ENCODE assay signal across 9 mouse cellular contexts in genomic region chr17:53512311-53512951, GRCm38 (mm10). TPM values are rescaled to one million over a fixed set of nuclear protein-coding genes. Genes with fewer than 3 reads are reported as not detected.
DNase-seq lines count a peak whose midpoint lies in the region; ATAC-seq and TF ChIP-seq lines count a peak whose summit lies in the region.
"Had no signal": no experiment of that assay in that cellular context is flagged by ENCODE, and none has a peak within 500 bp of the region (broad histone marks: within the 10 kb centered on the region; RNA-seq: fewer than 3 reads in every experiment).

No protein-coding gene starts in this region.

- H3K4me2 ChIP-seq in intestine, postnatal 0 days (replicated peaks; ENCODE audit: low read depth), result no peak overlapping the region
- no peak overlapping the region for H3K4me2 ChIP-seq in intestine, embryonic 16.5 days (ENCODE audit: low read depth, low read length)
- H3K4me2 ChIP-seq in hindbrain, embryonic 12.5 days (replicated peaks), result no peak overlapping the region

- ATAC-seq in intestine, postnatal 0 days, result no peak
- ATAC-seq in intestine, embryonic 16.5 days, result no peak
- 0 out of 2 replicates have a peak, but pooled peaks have one; percentile 32 for ATAC-seq in hindbrain, embryonic 12.5 days (ENCODE audit: low FRiP score)
- no peak for ATAC-seq in activated CD4-positive, CD25-positive, alpha-beta regulatory T cell, adult 4 months

- H3K36me3 ChIP-seq in intestine, postnatal 0 days (ENCODE audit: control insufficient read depth, insufficient read depth), result no peaks in the 10 kb centered on the region
- H3K36me3 ChIP-seq in intestine, embryonic 16.5 days (ENCODE audit: control insufficient read depth, insufficient read depth, low read length), result peaks cover 8% of the 10 kb centered on the region; the same call in 1 of the 2 replicates
- peaks cover 19% of the 10 kb centered on the region; the same call in 1 of the 2 replicates for H3K36me3 ChIP-seq in E14TG2a.4 (ENCODE audit: insufficient read depth, low read length)
- 0 out of 2 replicates have a peak, but pooled peaks cover 3% of the 10 kb centered on the region for H3K36me3 ChIP-seq in hindbrain, embryonic 12.5 days

- no peaks in the 10 kb centered on the region for H3K4me1 ChIP-seq in intestine, postnatal 0 days (replicated peaks; ENCODE audit: control insufficient read depth, insufficient read depth, low read length)
- H3K4me1 ChIP-seq in intestine, embryonic 16.5 days (ENCODE audit: control insufficient read depth, insufficient read depth, low read length), result no peaks in the 10 kb centered on the region
- H3K4me1 ChIP-seq in E14TG2a.4 (replicated peaks; ENCODE audit: low read depth, low read length), result peaks cover 10% of the 10 kb centered on the region
- no peaks in the 10 kb centered on the region for H3K4me1 ChIP-seq in hindbrain, embryonic 12.5 days

- no peak overlapping the region for H3K27ac ChIP-seq in intestine, postnatal 0 days (ENCODE audit: low read depth, low read length)
- no peak overlapping the region for H3K27ac ChIP-seq in intestine, embryonic 16.5 days (ENCODE audit: low read length)
- no peak overlapping the region for H3K27ac ChIP-seq in hindbrain, embryonic 12.5 days

- no peaks in the 10 kb centered on the region for H3K9me3 ChIP-seq in intestine, postnatal 0 days (ENCODE audit: control insufficient read depth)
- no peaks in the 10 kb centered on the region for H3K9me3 ChIP-seq in intestine, embryonic 16.5 days (ENCODE audit: control insufficient read depth, low read length)
- no peaks in the 10 kb centered on the region for H3K9me3 ChIP-seq in E14TG2a.4 (ENCODE audit: low read length)
- H3K9me3 ChIP-seq in hindbrain, embryonic 12.5 days (replicated peaks), result no peaks in the 10 kb centered on the region

- H3K4me3 ChIP-seq in intestine, postnatal 0 days (ENCODE audit: low read depth, low read length), result no peak overlapping the region
- H3K4me3 ChIP-seq in intestine, embryonic 16.5 days (ENCODE audit: low read length), result no peak overlapping the region
- H3K4me3 ChIP-seq in E14TG2a.4 (replicated peaks; ENCODE audit: low read length), result no peak overlapping the region
- no peak overlapping the region for H3K4me3 ChIP-seq in hindbrain, embryonic 12.5 days
- H3K4me3 ChIP-seq: myocyte had no signal

- no peaks in the 10 kb centered on the region for H3K27me3 ChIP-seq in intestine, postnatal 0 days (replicated peaks; ENCODE audit: control insufficient read depth, insufficient read depth, low read length)
- no peaks in the 10 kb centered on the region for H3K27me3 ChIP-seq in intestine, embryonic 16.5 days (replicated peaks; ENCODE audit: control insufficient read depth, insufficient read depth, low read length)
- H3K27me3 ChIP-seq in E14TG2a.4 (ENCODE audit: insufficient read depth, low read length), result no peaks in the 10 kb centered on the region
- H3K27me3 ChIP-seq in hindbrain, embryonic 12.5 days, result no peaks in the 10 kb centered on the region

- peak; percentile 69 for TF ChIP-seq CTCF in intestine, postnatal 0 days (IDR thresholded peaks at IDR 0.05; ENCODE audit: low read depth)
- TF ChIP-seq CTCF in E14TG2a.4 (conservative IDR thresholded peaks at IDR 0.05; ENCODE audit: low read length), result peak; percentile 31

- H3K9ac ChIP-seq in intestine, postnatal 0 days (ENCODE audit: low read depth, low read length), result no peak overlapping the region
- H3K9ac ChIP-seq in intestine, embryonic 16.5 days (ENCODE audit: low read depth, low read length), result no peak overlapping the region
- no peak overlapping the region for H3K9ac ChIP-seq in hindbrain, embryonic 12.5 days

- peak; percentile 36 for DNase-seq in cerebellum, adult 8-10 months
- DNase-seq in lung, postnatal 36 days, result peak; percentile 46
- no peak for DNase-seq in spleen, postnatal 4 days (ENCODE audit: low spot score in 2 of 2)

- WGBS in intestine, postnatal 0 days, result 88% methylated on average over 2 of the region's 2 CpGs
- WGBS in intestine, embryonic 16.5 days, result 86% methylated on average over 2 of the region's 2 CpGs
- WGBS in hindbrain, embryonic 12.5 days, result 79% methylated on average over 2 of the region's 2 CpGs

RNA-seq across cellular contexts. Expression of gene Pp2d1, which starts 26.8 kb away (rescaled TPM):
- 0.07 and 0.27 TPM in 2 replicates for polyA plus RNA-seq in intestine, postnatal 0 days (2015; fragmentation: Nextera tagmentation; extraction: Ambion mirVana)
- 0.16 TPM in 2 replicates for polyA plus RNA-seq in intestine, embryonic 16.5 days (2015; fragmentation: Nextera tagmentation; extraction: Ambion mirVana)
- polyA plus RNA-seq in hindbrain, embryonic 12.5 days (2016; fragmentation: Nextera tagmentation; extraction: Ambion mirVana), result 0.39 and 0.44 TPM in 2 replicates
- 1 to 10 TPM in 1 of 2 experiments, under 1 TPM in 1; 0.47 to 1.2 TPM for polyA plus RNA-seq in activated CD4-positive, CD25-positive, alpha-beta regulatory T cell, adult 4 months (2017; shearing (Covaris generic))

RNA-seq across cellular contexts. Expression of gene Rab5a, which starts 33.4 kb away (rescaled TPM):
- 74.6 and 77.9 TPM in 2 replicates for polyA plus RNA-seq in intestine, postnatal 0 days (2015; fragmentation: Nextera tagmentation; extraction: Ambion mirVana)
- 61.0 and 63.8 TPM in 2 replicates for polyA plus RNA-seq in intestine, embryonic 16.5 days (2015; fragmentation: Nextera tagmentation; extraction: Ambion mirVana)
- polyA plus RNA-seq in hindbrain, embryonic 12.5 days (2016; fragmentation: Nextera tagmentation; extraction: Ambion mirVana), result 123 and 142 TPM in 2 replicates
- polyA plus RNA-seq in activated CD4-positive, CD25-positive, alpha-beta regulatory T cell, adult 4 months (2017; shearing (Covaris generic)), result 10 to 100 TPM; 15.6 to 15.9 TPM

RNA-seq across cellular contexts. Expression of gene Efhb, which starts 49.3 kb away (rescaled TPM):
- 0.38 and 0.48 TPM in 2 replicates for polyA plus RNA-seq in intestine, postnatal 0 days (2015; fragmentation: Nextera tagmentation; extraction: Ambion mirVana)
- 0.33 and 0.38 TPM in 2 replicates for polyA plus RNA-seq in intestine, embryonic 16.5 days (2015; fragmentation: Nextera tagmentation; extraction: Ambion mirVana)
- 1.0 and 1.4 TPM in 2 replicates for polyA plus RNA-seq in hindbrain, embryonic 12.5 days (2016; fragmentation: Nextera tagmentation; extraction: Ambion mirVana)
- polyA plus RNA-seq in activated CD4-positive, CD25-positive, alpha-beta regulatory T cell, adult 4 months (2017; shearing (Covaris generic)), result under 1 TPM in 1 of 2 experiments, not detected in 1; 0.46 TPM

RNA-seq across cellular contexts. Expression of gene Kat2b, which starts 54.2 kb away (rescaled TPM):
- 5.9 and 6.1 TPM in 2 replicates for polyA plus RNA-seq in intestine, postnatal 0 days (2015; fragmentation: Nextera tagmentation; extraction: Ambion mirVana)
- polyA plus RNA-seq in intestine, embryonic 16.5 days (2015; fragmentation: Nextera tagmentation; extraction: Ambion mirVana), result 3.9 and 4.1 TPM in 2 replicates
- 5.3 and 5.8 TPM in 2 replicates for polyA plus RNA-seq in hindbrain, embryonic 12.5 days (2016; fragmentation: Nextera tagmentation; extraction: Ambion mirVana)
- polyA plus RNA-seq in activated CD4-positive, CD25-positive, alpha-beta regulatory T cell, adult 4 months (2017; shearing (Covaris generic)), result 10 to 100 TPM; 12.1 to 22.0 TPM

Comparison
In these comparisons a context has a peak if more than half of its experiments do, and no peak if none do; other contexts are left out.
1. DNase-seq: peak in cerebellum, adult 8-10 months (single experiment) and lung, postnatal 36 days (single experiment); none in spleen, postnatal 4 days (0 of 2).